Mouse (Mus musculus): ENCODE results near the gene Foxj1. TPM values are rescaled to one million over a fixed set of nuclear protein-coding genes. Genes with fewer than 3 reads are reported as not detected.

The Foxj1 gene
- total RNA-seq, 2 experiments from 2014 or later: 6.9 to 13.4 TPM

Other genes with a start within 250 kb of the Foxj1 start
- gene Wbp2, start 248.4 kb downstream of the Foxj1 start, total RNA-seq (2021): 100 to 1,000 TPM; 287 to 295 TPM
- 1 to 10 TPM; 5.7 to 7.8 TPM for gene Trim47, start 208.2 kb downstream of the Foxj1 start, total RNA-seq (2021)
- gene Trim65, start 204.3 kb downstream of the Foxj1 start, total RNA-seq (2021): 1 to 10 TPM; 6.0 to 6.6 TPM
- gene Mrpl38, start 196.5 kb downstream of the Foxj1 start, total RNA-seq (2021): 10 to 100 TPM; 55.3 to 63.7 TPM
- 100 to 1,000 TPM in 1 of 2 experiments, 10 to 100 TPM in 1; 87.9 to 102 TPM for gene Fbf1, start 167.2 kb downstream of the Foxj1 start, total RNA-seq (2021)
- gene Ten1, start 136.5 kb downstream of the Foxj1 start, total RNA-seq (2021): 10 to 100 TPM; 42.9 to 53.7 TPM
- 100 to 1,000 TPM; 123 to 125 TPM for gene Acox1, start 136.4 kb downstream of the Foxj1 start, total RNA-seq (2021)
- under 1 TPM; 0.44 to 0.72 TPM for gene Evpl, start 97.3 kb downstream of the Foxj1 start, total RNA-seq (2021)
- gene Srp68, start 61.2 kb downstream of the Foxj1 start, total RNA-seq (2021): 10 to 100 TPM; 52.0 to 55.7 TPM
- not detected for gene Galr2, start 54.5 kb downstream of the Foxj1 start, total RNA-seq (2021)
- gene Exoc7, start 28.2 kb downstream of the Foxj1 start, total RNA-seq (2021): 10 to 100 TPM; 76.5 to 77.8 TPM
- gene Rnf157, start 77.6 kb upstream of the Foxj1 start, total RNA-seq (2021): 100 to 1,000 TPM; 236 to 242 TPM
- 10 to 100 TPM; 38.7 to 41.4 TPM for gene Ubald2, start 98.7 kb upstream of the Foxj1 start, total RNA-seq (2021)
- under 1 TPM in 1 of 2 experiments, not detected in 1; 0.07 TPM for gene Qrich2, start 130.8 kb upstream of the Foxj1 start, total RNA-seq (2021)
- 10 to 100 TPM; 86.1 to 90.6 TPM for gene Prpsap1, start 158.8 kb upstream of the Foxj1 start, total RNA-seq (2021)
- 1 to 10 TPM; 2.2 TPM for gene Sphk1, start 195.5 kb upstream of the Foxj1 start, total RNA-seq (2021)
- gene Ube2o, start 246.0 kb upstream of the Foxj1 start, total RNA-seq (2021): 100 to 1,000 TPM; 104 to 108 TPM

Data from layer of hippocampus, postnatal 14 days (tissue).